Mouse (Mus musculus): ENCODE data around the gene Tm4sf20. TPM values are rescaled to one million over a fixed set of nuclear protein-coding genes. Genes with fewer than 3 reads are reported as not detected.

Tm4sf20 gene
- not detected for total RNA-seq (2023)

DNA sequence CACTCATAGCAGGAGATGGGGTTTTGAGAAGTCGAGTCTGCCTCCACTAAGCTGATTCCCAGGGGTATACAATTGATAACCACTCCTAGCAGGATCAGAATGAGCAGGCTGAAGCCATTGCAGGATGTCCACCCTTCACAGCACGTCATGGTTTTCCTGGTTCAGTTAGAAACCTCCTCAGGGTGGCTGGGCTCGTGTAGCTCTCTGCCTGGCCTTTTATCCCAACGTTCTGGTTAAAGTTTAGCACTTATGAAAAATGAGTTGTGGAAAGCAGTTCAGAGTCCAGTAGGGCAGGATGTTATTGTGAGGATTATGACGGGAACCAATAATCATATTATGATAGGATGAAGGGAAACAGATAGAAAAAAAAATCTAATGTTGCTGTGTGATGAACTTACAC is at the start of gene Tm4sf20:
TSS of gene Tm4sf20 (minus strand) at position 193 of the 400 bp plus-strand sequence.

DNA sequence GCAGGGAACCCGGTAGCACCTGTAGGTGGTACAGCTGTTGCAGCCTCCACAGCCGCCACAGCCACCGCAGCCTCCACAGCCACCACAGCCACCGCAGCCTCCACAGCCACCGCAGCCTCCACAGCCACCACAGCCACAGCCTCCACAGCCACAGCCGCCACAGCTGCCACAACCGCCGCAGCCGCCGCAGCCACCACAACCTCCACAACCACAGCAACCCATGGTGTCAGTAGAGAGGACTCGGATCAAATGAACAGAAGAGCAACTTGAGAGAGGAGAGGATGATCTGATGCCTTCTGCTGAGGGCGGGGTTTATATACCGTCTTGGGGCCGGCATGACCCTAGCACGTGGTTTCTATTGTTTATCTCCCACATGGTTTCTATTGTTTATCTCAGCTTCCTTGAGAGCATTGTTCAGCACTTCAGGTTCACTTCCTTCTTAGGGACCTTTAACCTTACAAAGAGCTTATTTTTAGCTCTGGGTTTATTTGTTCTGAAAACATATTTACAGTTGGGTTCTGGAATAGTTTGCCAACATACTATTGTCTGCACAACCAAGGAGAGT is 2.8 kb upstream of the Tm4sf20 start, which contains the start of gene Gm47791:
TSS of gene Gm47791 (minus strand) at position 222 of the 565 bp plus-strand sequence.

DNA sequence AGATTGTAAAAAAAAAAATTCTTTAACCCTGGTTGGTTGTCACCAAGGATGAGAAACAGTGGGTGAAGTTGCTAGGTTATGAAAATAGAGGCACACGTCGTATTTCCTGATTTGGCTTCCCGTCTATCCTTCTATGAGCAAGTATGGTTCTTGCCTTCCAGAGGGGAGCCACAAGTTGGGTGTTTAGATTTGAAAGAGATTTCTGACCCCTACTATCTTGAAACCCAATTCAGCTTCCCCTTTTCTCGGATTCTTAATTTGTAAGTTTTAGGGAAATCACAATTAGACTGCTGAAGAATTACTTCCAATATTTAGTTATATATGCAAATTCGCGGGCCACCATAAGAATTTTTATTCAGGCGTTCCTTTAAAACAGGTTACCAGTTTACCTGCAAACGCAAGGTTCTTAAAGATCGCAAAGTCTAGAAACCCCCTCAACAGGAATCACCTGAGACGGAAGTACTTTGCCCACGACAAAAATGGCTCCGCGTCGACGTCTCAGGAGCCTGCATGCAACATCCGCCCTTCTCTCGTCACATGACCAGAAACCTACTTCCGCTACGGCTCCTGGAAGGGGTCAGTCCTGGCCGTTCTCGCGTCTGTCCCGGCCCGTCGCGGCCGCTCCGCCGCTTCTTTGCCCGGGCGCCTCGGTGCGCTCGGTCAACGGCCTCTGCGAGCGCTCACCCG is 43.8 kb downstream of the Tm4sf20 start, which contains the start of gene Mff:
TSS of gene Mff (plus strand) at position 552 of the 687 bp plus-strand sequence.

Other genes starting within 250 kb of the Tm4sf20 start
- gene Col4a4, start 181.6 kb downstream of the Tm4sf20 start, total RNA-seq (2023) = not detected
- gene Col4a3, start 181.5 kb downstream of the Tm4sf20 start, total RNA-seq (2023) = not detected
- gene Mff, start 43.6 kb downstream of the Tm4sf20 start, total RNA-seq (2023) = 100 to 1,000 TPM; 105 to 108 TPM
- not detected for gene Gm47791, start 2.8 kb upstream of the Tm4sf20 start, total RNA-seq (2023)
- gene Agfg1, start 71.0 kb upstream of the Tm4sf20 start, total RNA-seq (2023) = 100 to 1,000 TPM in 1 of 2 experiments, 10 to 100 TPM in 1; 88.6 to 101 TPM
- gene A030005L19Rik, start 144.9 kb upstream of the Tm4sf20 start, total RNA-seq (2023) = 1 to 10 TPM; 6.3 to 7.3 TPM
- gene A030014E15Rik, start 156.5 kb upstream of the Tm4sf20 start, total RNA-seq (2023) = 1 to 10 TPM in 1 of 2 experiments, under 1 TPM in 1; 0.99 to 1.3 TPM
- gene Gm6217, start 162.9 kb upstream of the Tm4sf20 start, total RNA-seq (2023) = not detected
- gene A030003K21Rik, start 174.9 kb upstream of the Tm4sf20 start, total RNA-seq (2023) = not detected
- gene Gm7544, start 187.6 kb upstream of the Tm4sf20 start, total RNA-seq (2023) = not detected
- not detected for gene Gm47955, start 191.8 kb upstream of the Tm4sf20 start, total RNA-seq (2023)
- not detected for gene Gm47959, start 232.1 kb upstream of the Tm4sf20 start, total RNA-seq (2023)